Mouse (Mus musculus) cerebellum, adult 8-10 months (tissue): Measurements from ENCODE around the gene Olfr703.

ENCODE experiments used
- DNase-seq: peaks from one replicate; pipeline ENCODE4 v3.0.0; 2022

Gene Olfr703

GRCm38 (mm10) chr7:106843060-106843459 is at the start of gene Olfr703:
TSS of gene Olfr703 (plus strand) at chr7:106843360.
- DNase-seq: no peak

GRCm38 (mm10) chr7:106808734-106809133 is 34.4 kb upstream of the Olfr703 start, which contains the start of gene Olfr700:
TSS of gene Olfr700 (minus strand) at chr7:106808834.
- no peak for DNase-seq

GRCm38 (mm10) chr7:106813829-106814228 is 29.3 kb upstream of the Olfr703 start, which contains the start of gene Olfr701:
TSS of gene Olfr701 (plus strand) at chr7:106814129.
- no peak for DNase-seq

- no peak for DNase-seq
Measured at GRCm38 (mm10) chr7:106815775-106816174, 27.4 kb upstream of the Olfr703 start.

GRCm38 (mm10) chr7:106818414-106818813 is 24.7 kb upstream of the Olfr703 start:
- DNase-seq: no peak

GRCm38 (mm10) chr7:106833793-106834192 is 9.4 kb upstream of the Olfr703 start, which contains the start of gene Olfr702:
TSS of gene Olfr702 (minus strand) at chr7:106833893.
- DNase-seq: no peak

- DNase-seq: no peak
Measured at GRCm38 (mm10) chr7:106862885-106863284, 19.7 kb downstream of the Olfr703 start, which contains the start of gene Olfr704. TSS of gene Olfr704 (plus strand) at chr7:106863185.

- DNase-seq: no peak
Measured at GRCm38 (mm10) chr7:106876791-106877190, 33.6 kb downstream of the Olfr703 start, which contains the start of gene Olfr705. TSS of gene Olfr705 (minus strand) at chr7:106876891.

- no peak for DNase-seq
Measured at GRCm38 (mm10) chr7:106888062-106888461, 44.9 kb downstream of the Olfr703 start, which contains the start of gene Olfr706. TSS of gene Olfr706 (minus strand) at chr7:106888162.
